Mouse (Mus musculus) stomach, embryonic 16.5 days (tissue): Measurements from ENCODE around the gene Rab11a. TPM values are rescaled to one million over a fixed set of nuclear protein-coding genes. Genes with fewer than 3 reads are reported as not detected.

ENCODE experiments used
- microRNA-seq: library from miRNA; unstranded; fragments of <30 nt; microRNA quantifications from one replicate; pipeline ENCODE4, GENCODE M21; 2016
- polyA plus RNA-seq: library from polyadenylated mRNA; unstranded; fragments of >200 nt; fragmentation: Nextera tagmentation; extraction: Ambion mirVana; gene quantifications from 2 replicates; pipeline ENCODE4 v1.2.1, GENCODE M21; 2015

Gene Rab11a
- polyA plus RNA-seq, 1 experiment from 2014 or later: 535 TPM

Small RNAs within 50 kb of the gene (microRNA-seq; reads per million reads assigned to microRNA genes)
- gene Gm47308: not detected

Other genes with a start within 250 kb of the Rab11a start
- 8.0 and 8.3 TPM in 2 replicates for gene Dennd4a, start 73.6 kb upstream of the Rab11a start, polyA plus RNA-seq
- 0.06 and 0.11 TPM in 2 replicates for gene Slc24a1, start 213.8 kb upstream of the Rab11a start, polyA plus RNA-seq
- gene Ints14, start 223.1 kb upstream of the Rab11a start, polyA plus RNA-seq: 46.2 and 46.5 TPM in 2 replicates